Mouse (Mus musculus): ENCODE measurements around the gene Bnip1.

The Bnip1 gene

GRCm38 (mm10) chr17:26794744-26795143, 13.9 kb downstream of the Bnip1 start:
- peak; percentile 43 to 77 for DNase-seq

- no peak for DNase-seq
Observed at GRCm38 (mm10) chr17:26795386-26795785, 14.5 kb downstream of the Bnip1 start.

GRCm38 (mm10) chr17:26797379-26798128, 16.7 kb downstream of the Bnip1 start:
- DNase-seq, result no peak

- DNase-seq, result no peak
Observed at GRCm38 (mm10) chr17:26802886-26803285, 22.0 kb downstream of the Bnip1 start.

- DNase-seq, result no peak
Observed at GRCm38 (mm10) chr17:26812607-26813006, 31.7 kb downstream of the Bnip1 start.

- no peak for DNase-seq
Observed at GRCm38 (mm10) chr17:26813497-26813896, 32.6 kb downstream of the Bnip1 start.

GRCm38 (mm10) chr17:26816810-26817209, 35.9 kb downstream of the Bnip1 start:
- no peak for DNase-seq

- no peak for DNase-seq
Observed at GRCm38 (mm10) chr17:26817776-26818175, 36.9 kb downstream of the Bnip1 start.

- DNase-seq, result no peak
Observed at GRCm38 (mm10) chr17:26826131-26826530, 45.3 kb downstream of the Bnip1 start.

- no peak for DNase-seq
Observed at GRCm38 (mm10) chr17:26833806-26834205, 52.9 kb downstream of the Bnip1 start.

GRCm38 (mm10) chr17:26834302-26834965, 53.6 kb downstream of the Bnip1 start:
- DNase-seq, result no peak

GRCm38 (mm10) chr17:26834966-26835755, 54.3 kb downstream of the Bnip1 start:
- DNase-seq, result no peak

GRCm38 (mm10) chr17:26835956-26836355, 55.1 kb downstream of the Bnip1 start:
- no peak for DNase-seq

GRCm38 (mm10) chr17:26836377-26836776, 55.5 kb downstream of the Bnip1 start:
- no peak for DNase-seq

GRCm38 (mm10) chr17:26836786-26837545, 56.1 kb downstream of the Bnip1 start:
- no peak for DNase-seq

GRCm38 (mm10) chr17:26837546-26837985, 56.7 kb downstream of the Bnip1 start:
- DNase-seq, result no peak

- no peak for DNase-seq
Observed at GRCm38 (mm10) chr17:26838191-26838910, 57.5 kb downstream of the Bnip1 start.

- DNase-seq, result no peak
Observed at GRCm38 (mm10) chr17:26838911-26839717, 58.2 kb downstream of the Bnip1 start.

GRCm38 (mm10) chr17:26839718-26840438, 59.0 kb downstream of the Bnip1 start:
- DNase-seq, result no peak

GRCm38 (mm10) chr17:26840439-26840780, 59.5 kb downstream of the Bnip1 start:
- no peak for DNase-seq

Measured in kidney, adult 8-10 months (tissue).